Mouse (Mus musculus) hindbrain, embryonic 14.5 days (tissue): Measurements from ENCODE around the gene Olfr695. TPM values are rescaled to one million over a fixed set of nuclear protein-coding genes. Genes with fewer than 3 reads are reported as not detected.
"Not testable (repeated sequence)": the region's sequence is repeated elsewhere in the genome, so short reads cannot be mapped to it uniquely, and the experiment has no call there.

Experiments used
- ATAC-seq: fragments of 200-750 bp; cut with Nextera tagmentation; 2 replicates; pipeline ENCODE4 v1.8.0; 2017; ENCODE audit warnings: moderate number of reproducible peaks, mild to moderate bottlenecking, moderate TSS enrichment, moderate library complexity; ENCODE audit not compliant: low FRiP score
- DNase-seq: peaks from one replicate; pipeline ENCODE4 v3.0.0-alpha.2; 2015; ENCODE audit warnings: low spot score
- H3K27ac ChIP-seq: fragments of 300-500 bp; sonication (generic); 2 replicates; pipeline ENCODE4 v1.5.1; 2014; ENCODE audit warnings: mild to moderate bottlenecking, moderate library complexity
- H3K27me3 ChIP-seq: fragments of 300-500 bp; sonication (generic); 2 replicates; pipeline ENCODE4 v1.6.1; 2014; ENCODE audit warnings: mild to moderate bottlenecking, low read length, mixed read lengths; ENCODE audit not compliant: control insufficient read depth, insufficient read depth
- H3K36me3 ChIP-seq: fragments of 300-500 bp; sonication (generic); replicated peaks from 2 replicates; pipeline ENCODE4 v1.6.1; 2014; ENCODE audit not compliant: control insufficient read depth, insufficient read depth
- H3K4me1 ChIP-seq: fragments of 300-500 bp; sonication (generic); replicated peaks from 2 replicates; pipeline ENCODE4 v1.6.1; 2014; ENCODE audit warnings: antibody characterized with exemption, low read length, mixed read lengths; ENCODE audit not compliant: control insufficient read depth, insufficient read depth
- H3K4me2 ChIP-seq: fragments of 300-500 bp; sonication (generic); replicated peaks from 2 replicates; pipeline ENCODE4 v1.6.1; 2014; ENCODE audit warnings: mild to moderate bottlenecking, moderate library complexity
- H3K4me3 ChIP-seq: fragments of 300-500 bp; sonication (generic); replicated peaks from 2 replicates; pipeline ENCODE4 v1.5.1; 2014; ENCODE audit warnings: mild to moderate bottlenecking, low read length
- H3K9ac ChIP-seq: fragments of 300-500 bp; sonication (generic); 2 replicates; pipeline ENCODE4 v1.6.1; 2014
- H3K9me3 ChIP-seq: fragments of 300-500 bp; sonication (generic); 2 replicates; pipeline ENCODE4 v1.6.1; 2016; ENCODE audit warnings: low read length; ENCODE audit not compliant: control insufficient read depth
- WGBS: fragments of 180-500 bp; shearing (Covaris S2); extraction: QIAGEN DNeasy Blood & Tissue Kit; methylation state at CpG from one replicate; pipeline ENCODE4 v1.1.7; 2014; 5-methylcytosine and 5-hydroxymethylcytosine counted together
- polyA plus RNA-seq: library from polyadenylated mRNA; unstranded; fragments of >200 nt; fragmentation: Nextera tagmentation; extraction: Ambion mirVana; gene quantifications from 2 replicates; pipeline ENCODE4 v1.2.1, GENCODE M21; 2014

Olfr695 gene
- polyA plus RNA-seq, 1 experiment from 2014 or later = not detected

GRCm38 (mm10) chr7:106707705-106708104, 8.5 kb downstream of the Olfr695 start:
- DNase-seq, H3K4me2 ChIP-seq, H3K4me3 ChIP-seq, ATAC-seq, H3K9me3 ChIP-seq, H3K4me1 ChIP-seq, H3K36me3 ChIP-seq, H3K27ac ChIP-seq, H3K27me3 ChIP-seq, H3K9ac ChIP-seq: not testable (repeated sequence)
- WGBS = 85% methylated on average over 10 of the region's 10 CpGs

DNA sequence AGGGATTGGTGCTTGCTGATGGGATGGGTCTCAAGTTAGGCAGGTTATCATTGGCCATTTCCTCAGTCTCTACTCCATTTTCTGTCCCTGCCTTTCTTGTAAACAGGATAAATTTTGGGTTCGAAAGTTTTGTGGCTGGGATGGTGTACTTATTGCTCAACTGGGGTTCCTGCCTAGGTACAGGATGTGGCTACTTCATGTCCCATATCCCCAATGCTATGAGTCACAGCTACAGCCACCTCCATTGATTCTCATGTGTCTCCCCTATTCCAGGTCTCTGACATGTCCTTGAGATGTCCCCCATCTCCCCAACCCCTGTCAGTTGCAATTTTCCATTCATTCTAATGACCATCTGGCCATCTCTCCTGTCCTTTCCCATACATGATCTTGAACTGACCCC, 19.3 kb downstream of the Olfr695 start:
- H3K9me3 ChIP-seq = no peaks in the 10 kb centered on the region
- 80% methylated on average over 1 of the region's 1 CpGs for WGBS
- no peak for DNase-seq

DNA sequence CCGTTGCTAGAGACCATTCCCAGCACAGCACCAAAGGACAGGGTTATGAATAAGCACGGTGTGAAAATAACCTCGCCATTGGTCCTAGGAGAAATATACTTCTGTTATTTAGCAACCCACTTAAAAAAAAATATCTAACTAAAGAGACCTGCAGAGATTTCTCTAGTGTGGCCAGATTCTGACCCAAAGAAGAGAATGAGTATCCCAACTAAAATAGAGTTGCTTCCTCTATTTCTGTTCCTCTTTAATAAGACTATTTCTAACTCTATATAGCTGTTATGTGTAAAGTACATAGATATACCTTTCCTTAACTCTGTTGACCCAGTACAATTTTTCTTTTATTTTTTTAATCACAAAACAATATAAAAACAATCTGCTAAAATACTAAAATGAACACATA, 23.2 kb downstream of the Olfr695 start:
- Histone ChIP-seq H3K36me3 (no peaks in the 10 kb centered on the region), H3K4me2 (no peak overlapping the region), H3K9ac (no peak overlapping the region), H3K4me1 (no peaks in the 10 kb centered on the region), H3K27ac (no peak overlapping the region), H3K27me3 (no peaks in the 10 kb centered on the region), H3K4me3 (no peak overlapping the region), H3K9me3 (no peaks in the 10 kb centered on the region)
- DNase-seq (no peak), ATAC-seq (no peak)
- WGBS = 89% methylated on average over 3 of the region's 3 CpGs

More for the DNA sequence above, 19.3 kb downstream of the Olfr695 start:
- Histone ChIP-seq H3K4me2 (no peak overlapping the region), H3K9ac (no peak overlapping the region), H3K27me3 (no peaks in the 10 kb centered on the region), H3K4me1 (no peaks in the 10 kb centered on the region), H3K27ac (no peak overlapping the region), H3K4me3 (no peak overlapping the region), H3K36me3 (no peaks in the 10 kb centered on the region)
- no peak for ATAC-seq

DNA sequence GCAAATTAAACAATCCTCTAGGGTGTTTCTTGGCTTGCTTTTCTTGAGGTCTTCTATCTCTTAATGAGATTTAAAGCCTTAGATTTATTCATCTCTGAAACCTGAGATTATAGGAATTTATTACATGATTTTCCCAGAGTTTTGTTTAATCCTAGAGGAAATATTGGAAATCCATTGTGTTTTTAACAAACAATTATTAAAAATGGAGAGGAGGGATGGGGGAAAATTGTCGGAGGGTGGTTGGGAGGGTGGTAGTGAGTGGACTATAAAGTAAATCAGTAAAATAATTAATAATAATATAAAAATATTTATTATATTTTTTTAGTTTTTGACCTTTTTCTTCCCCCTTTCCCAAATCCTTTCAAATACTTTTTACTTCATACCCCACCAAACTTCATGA, 24.5 kb downstream of the Olfr695 start, which contains the start of gene Olfr694:
Gene Olfr694 (minus strand): TSS at position 101 of the 400 bp plus-strand sequence.
- Histone ChIP-seq H3K36me3 (no peaks in the 10 kb centered on the region), H3K4me1 (no peaks in the 10 kb centered on the region), H3K9me3 (no peaks in the 10 kb centered on the region), H3K9ac (no peak within 1 kb of the TSS), H3K27me3 (no peaks in the 10 kb centered on the region), H3K4me2 (no peak within 1 kb of the TSS), H3K27ac (no peak within 1 kb of the TSS), H3K4me3 (no peak within 1 kb of the TSS)
- 98% methylated on average over 1 of the region's 1 CpGs for WGBS
- ATAC-seq (no peak), DNase-seq (no peak)

- Histone ChIP-seq H3K9me3 (no peaks in the 10 kb centered on the region), H3K4me1 (no peaks in the 10 kb centered on the region), H3K27me3 (no peaks in the 10 kb centered on the region), H3K36me3 (no peaks in the 10 kb centered on the region), H3K4me3 (no peak overlapping the region), H3K4me2 (no peak overlapping the region), H3K27ac (no peak overlapping the region), H3K9ac (no peak overlapping the region)
- ATAC-seq (no peak), DNase-seq (no peak)
- WGBS = 94% methylated on average over 2 of the region's 2 CpGs
Measured at GRCm38 (mm10) chr7:106685382-106685781, 30.8 kb downstream of the Olfr695 start.

DNA sequence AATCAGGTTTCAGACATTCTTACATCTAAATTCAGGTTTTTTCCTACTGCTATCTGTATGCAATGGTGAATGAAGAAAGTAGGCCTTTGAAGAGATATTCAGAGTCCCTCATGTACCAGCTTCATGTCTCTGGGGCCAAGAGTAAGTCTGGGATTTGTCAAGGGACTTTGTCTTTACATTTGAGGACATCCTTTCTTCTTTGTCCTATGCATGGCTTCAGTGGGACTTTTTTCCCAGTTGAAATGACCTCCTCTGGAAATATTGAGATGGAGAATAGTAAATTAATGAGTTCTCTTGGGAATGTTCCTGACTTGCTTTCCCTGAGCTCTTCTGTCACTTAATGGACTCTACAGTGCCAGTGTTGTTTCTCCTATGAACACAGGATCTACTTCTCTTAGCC, 35.7 kb downstream of the Olfr695 start, which contains the start of gene Olfr693:
Gene Olfr693 (minus strand): TSS at position 101 of the 400 bp plus-strand sequence.
- Histone ChIP-seq H3K27me3 (no peaks in the 10 kb centered on the region), H3K9ac (no peak within 1 kb of the TSS), H3K27ac (no peak within 1 kb of the TSS), H3K9me3 (no peaks in the 10 kb centered on the region), H3K4me3 (no peak within 1 kb of the TSS), H3K4me2 (no peak within 1 kb of the TSS), H3K36me3 (no peaks in the 10 kb centered on the region), H3K4me1 (no peaks in the 10 kb centered on the region)
- no peak for ATAC-seq
- DNase-seq = no peak

Other genes with a start within 250 kb of the Olfr695 start
- not detected in 2 replicates for gene Olfr693, start 35.8 kb downstream of the Olfr695 start, polyA plus RNA-seq
- not detected in 2 replicates for gene Olfr694, start 24.6 kb downstream of the Olfr695 start, polyA plus RNA-seq
- gene Olfr697, start 26.0 kb upstream of the Olfr695 start, polyA plus RNA-seq = not detected in 2 replicates
- gene Olfr698, start 39.0 kb upstream of the Olfr695 start, polyA plus RNA-seq = not detected in 2 replicates
- not detected in 2 replicates for gene Olfr699, start 76.8 kb upstream of the Olfr695 start, polyA plus RNA-seq
- gene Olfr700, start 92.4 kb upstream of the Olfr695 start, polyA plus RNA-seq = not detected in 2 replicates
- gene Olfr701, start 97.7 kb upstream of the Olfr695 start, polyA plus RNA-seq = not detected in 2 replicates
- gene Olfr702, start 117.5 kb upstream of the Olfr695 start, polyA plus RNA-seq = not detected in 2 replicates
- gene Olfr703, start 127.0 kb upstream of the Olfr695 start, polyA plus RNA-seq = not detected in 2 replicates
- not detected in 2 replicates for gene Olfr704, start 146.8 kb upstream of the Olfr695 start, polyA plus RNA-seq
- gene Olfr705, start 160.5 kb upstream of the Olfr695 start, polyA plus RNA-seq = not detected in 2 replicates
- not detected in 2 replicates for gene Olfr706, start 171.8 kb upstream of the Olfr695 start, polyA plus RNA-seq
- not detected in 2 replicates for gene Olfr707, start 184.8 kb upstream of the Olfr695 start, polyA plus RNA-seq
- gene Olfr1532-ps1, start 191.6 kb upstream of the Olfr695 start, polyA plus RNA-seq = not detected in 2 replicates
- not detected in 2 replicates for gene Olfr709-ps1, start 215.8 kb upstream of the Olfr695 start, polyA plus RNA-seq
- not detected in 2 replicates for gene Olfr710, start 231.9 kb upstream of the Olfr695 start, polyA plus RNA-seq
- gene Olfr6, start 247.5 kb upstream of the Olfr695 start, polyA plus RNA-seq = not detected in 2 replicates